Mouse (Mus musculus) megakaryocyte, embryonic 14.5 days (primary cell): ENCODE measurements around the gene Gm20683.

ENCODE experiments used
- FLI1 ChIP-seq: IDR thresholded peaks from 2 replicates; pipeline ENCODE4 v1.6.1; 2012; ENCODE audit warnings: low read length, inconsistent platforms, mixed read lengths
- GATA1 ChIP-seq: IDR thresholded peaks from 3 replicates; pipeline ENCODE4 v1.6.1; 2012; ENCODE audit warnings: mixed read lengths, low read length, inconsistent platforms, borderline replicate concordance

GRCm38 (mm10) chr17:25865288-25865687 is 23.7 kb upstream of the Gm20683 start:
- TF ChIP-seq GATA1, result no peak
- TF ChIP-seq FLI1, result no peak
